ENCODE assay signal across 8 mouse cellular contexts in genomic region chr10:30655655-30656054, GRCm38 (mm10). TPM values are rescaled to one million over a fixed set of nuclear protein-coding genes. Genes with fewer than 3 reads are reported as not detected.
DNase-seq lines count a peak whose midpoint lies in the region; ATAC-seq lines count a peak whose summit lies in the region.

No protein-coding gene starts in this region.

- peaks cover 28% of the 10 kb centered on the region for H3K36me3 ChIP-seq in heart, embryonic 14.5 days (ENCODE audit: control insufficient read depth, insufficient read depth, low read length)
- H3K36me3 ChIP-seq in embryonic facial prominence, embryonic 10.5 days (replicated peaks), result peaks cover 31% of the 10 kb centered on the region

- peaks cover 3 to 11% of the 10 kb centered on the region in 2 experiments; a peak in 1 of 4 replicates for H3K4me1 ChIP-seq in heart, embryonic 14.5 days (ENCODE audit: control insufficient read depth in 2 of 2, insufficient read depth in 2 of 2, low read length in 2 of 2)
- H3K4me1 ChIP-seq in embryonic facial prominence, embryonic 10.5 days, result peaks cover 20% of the 10 kb centered on the region

- peak overlapping the region; percentile 60 for H3K4me2 ChIP-seq in heart, embryonic 14.5 days (ENCODE audit: low read length)

- 19% methylated on average over 5 of the region's 5 CpGs for WGBS in heart, embryonic 14.5 days
- WGBS in embryonic facial prominence, embryonic 10.5 days, result 6% methylated on average over 5 of the region's 5 CpGs

- H3K4me3 ChIP-seq in heart, embryonic 14.5 days (ENCODE audit: control insufficient read depth in 1 of 2, insufficient read depth in 1 of 2, low read depth in 1 of 2, low read length in 2 of 2), result peak overlapping the region; percentile 34 to 36
- H3K4me3 ChIP-seq in embryonic facial prominence, embryonic 10.5 days, result peak overlapping the region; percentile 51

- intact Hi-C loops in heart, postnatal 14 days (cut with DNase I), result no loop called here
- intact Hi-C loops in left cerebral cortex, postnatal 10 days (cut with DNase I), result no loop called here

- no peak for ATAC-seq in heart, embryonic 14.5 days (ENCODE audit: insufficient number of reproducible peaks, insufficient read depth, low FRiP score, low read depth)

- DNase-seq in heart, postnatal 14 days, result no peak
- DNase-seq in embryonic facial prominence, embryonic 10.5 days (ENCODE audit: low spot score), result peak; percentile 77
- peak; percentile 16 for DNase-seq in kidney, postnatal 14 days
- peak; percentile 88 for DNase-seq in naive thymus-derived CD4-positive, alpha-beta T cell, adult 2 months (ENCODE audit: low read depth)
- no peak for DNase-seq in left cerebral cortex, postnatal 10 days (ENCODE audit: extremely low spot score in 1 of 2, low spot score in 2 of 2)
- no peak for DNase-seq in frontal cortex, adult 2 months (ENCODE audit: extremely low spot score in 1 of 2, low spot score in 1 of 2)
- DNase-seq in layer of hippocampus, postnatal 10 days (ENCODE audit: low spot score in 2 of 2), result no peak

- peak overlapping the region; percentile 32 to 49; a peak in 2 of 4 replicates for H3K27ac ChIP-seq in heart, embryonic 14.5 days (replicated peaks in 1 of 2; ENCODE audit: control insufficient read depth in 1 of 2, insufficient read depth in 1 of 2, low read depth in 2 of 2, low read length in 2 of 2)
- peak overlapping the region; percentile 81 for H3K27ac ChIP-seq in embryonic facial prominence, embryonic 10.5 days (replicated peaks)

- no peaks in the 10 kb centered on the region for H3K27me3 ChIP-seq in heart, embryonic 14.5 days (ENCODE audit: control insufficient read depth, insufficient read depth, low read length)
- H3K27me3 ChIP-seq in embryonic facial prominence, embryonic 10.5 days (replicated peaks; ENCODE audit: low read depth, poor library complexity, severe bottlenecking), result no peaks in the 10 kb centered on the region

- peak overlapping the region; percentile 63 for H3K9ac ChIP-seq in heart, embryonic 14.5 days (ENCODE audit: low read length)

- no peaks in the 10 kb centered on the region for H3K9me3 ChIP-seq in heart, embryonic 14.5 days (ENCODE audit: control insufficient read depth, low read length)
- H3K9me3 ChIP-seq in embryonic facial prominence, embryonic 10.5 days, result no peaks in the 10 kb centered on the region

RNA-seq across cellular contexts. Expression of gene Hint3, which starts 26.2 kb away (rescaled TPM):
- 35.5 and 35.8 TPM in 2 replicates for polyA plus RNA-seq in heart, embryonic 14.5 days (2014; fragmentation: Nextera tagmentation; extraction: Ambion mirVana)
- 10 to 100 TPM; 56.6 to 57.0 TPM for total RNA-seq in heart, postnatal 14 days (2021)
- 14.2 TPM in 2 replicates for polyA plus RNA-seq in embryonic facial prominence, embryonic 10.5 days (2016; fragmentation: Nextera tagmentation; extraction: Ambion mirVana)
- 10 to 100 TPM; 33.2 to 34.0 TPM for total RNA-seq in left cerebral cortex, postnatal 10 days (2021)
- polyA plus RNA-seq in frontal cortex, adult 2 months (2012; rRNA removed), result 15.5 and 17.0 TPM in 2 replicates
- total RNA-seq in layer of hippocampus, postnatal 10 days (2021), result 10 to 100 TPM; 31.1 to 38.0 TPM

RNA-seq across cellular contexts. Expression of gene Trmt11, which starts 55.1 kb away (rescaled TPM):
- 14.9 and 17.2 TPM in 2 replicates for polyA plus RNA-seq in heart, embryonic 14.5 days (2014; fragmentation: Nextera tagmentation; extraction: Ambion mirVana)
- 1 to 10 TPM; 5.6 to 6.3 TPM for total RNA-seq in heart, postnatal 14 days (2021)
- polyA plus RNA-seq in embryonic facial prominence, embryonic 10.5 days (2016; fragmentation: Nextera tagmentation; extraction: Ambion mirVana), result 30.9 and 31.8 TPM in 2 replicates
- total RNA-seq in left cerebral cortex, postnatal 10 days (2021), result 1 to 10 TPM; 7.5 to 7.7 TPM
- polyA plus RNA-seq in frontal cortex, adult 2 months (2012; rRNA removed), result 5.1 and 7.2 TPM in 2 replicates
- total RNA-seq in layer of hippocampus, postnatal 10 days (2021), result 1 to 10 TPM; 8.5 to 8.9 TPM

Comparison
In these comparisons a context has a peak if more than half of its experiments do, and no peak if none do; other contexts are left out.
1. DNase-seq: peak in embryonic facial prominence, embryonic 10.5 days (single experiment), kidney, postnatal 14 days (single experiment) and naive thymus-derived CD4-positive, alpha-beta T cell, adult 2 months (single experiment); none in heart, postnatal 14 days (0 of 2), left cerebral cortex, postnatal 10 days (0 of 2), frontal cortex, adult 2 months (0 of 2) and layer of hippocampus, postnatal 10 days (0 of 2).